Mouse (Mus musculus) lung, postnatal 4 days (tissue): ENCODE data around the gene Bbs9.

Experiments used
- DNase-seq, 2 experiments: peaks; one replicate each; pipeline ENCODE4 v3.0.0; 2021

The Bbs9 gene

GRCm38 (mm10) chr9:22879266-22879665 is 403.8 kb downstream of the Bbs9 start:
- no peak for DNase-seq

DNA sequence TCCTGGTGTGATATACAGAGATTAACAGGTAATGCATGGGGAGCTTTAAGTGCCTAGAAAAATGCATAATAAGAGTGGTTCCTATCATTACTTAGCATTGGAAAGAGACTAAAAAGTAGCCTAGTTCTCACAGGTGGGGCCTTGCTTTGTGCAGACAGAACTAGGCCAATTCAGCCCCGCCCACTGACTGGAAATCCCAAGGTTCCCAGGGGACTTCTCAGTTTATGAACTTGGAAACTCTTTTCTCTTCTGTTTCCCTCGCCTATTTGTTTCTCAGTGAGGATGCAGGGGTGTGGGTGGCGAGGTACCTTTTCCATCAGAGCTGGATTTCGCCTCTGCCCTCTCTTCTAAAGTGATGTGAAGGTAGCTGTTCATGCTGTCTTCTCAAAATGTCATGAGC is 410.8 kb downstream of the Bbs9 start:
- DNase-seq, result no peak

DNA sequence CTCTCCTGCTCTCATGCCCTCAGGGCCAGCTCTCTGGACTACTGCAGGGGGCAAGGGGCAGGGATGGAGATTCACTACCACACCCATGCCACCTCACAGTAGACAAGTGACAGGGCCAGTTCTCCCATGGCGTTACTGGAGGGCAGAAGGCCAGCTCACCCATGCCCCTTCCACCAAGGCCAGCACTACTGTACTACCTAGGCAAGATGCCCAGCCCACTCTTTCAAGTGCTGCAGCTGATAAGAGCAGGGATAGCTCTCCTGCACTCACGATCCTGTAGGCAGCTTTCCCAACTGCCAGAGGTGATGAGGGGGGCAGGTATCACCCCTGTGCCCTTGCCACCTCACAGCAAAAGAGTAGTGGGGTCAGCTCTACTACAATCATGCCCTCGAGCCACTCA is 429.9 kb downstream of the Bbs9 start:
- no peak for DNase-seq

- no peak for DNase-seq
Measured at GRCm38 (mm10) chr9:22916808-22917207, 441.3 kb downstream of the Bbs9 start.

- DNase-seq, result no peak
Measured at GRCm38 (mm10) chr9:22935645-22936044, 460.1 kb downstream of the Bbs9 start.
